Mouse (Mus musculus) midbrain, embryonic 16.5 days (tissue): Measurements from ENCODE around the gene Ibsp. TPM values are rescaled to one million over a fixed set of nuclear protein-coding genes. Genes with fewer than 3 reads are reported as not detected.

Experiments used
- ATAC-seq: fragments of 200-750 bp; cut with Nextera tagmentation; 2 replicates; pipeline ENCODE4 v1.8.0; 2017; ENCODE audit warnings: moderate TSS enrichment
- H3K27ac ChIP-seq: fragments of 300-500 bp; sonication (generic); 2 replicates; pipeline ENCODE4 v1.5.1; 2014; ENCODE audit warnings: mild to moderate bottlenecking, low read length, mixed read lengths
- H3K27me3 ChIP-seq: fragments of 300-500 bp; sonication (generic); 2 replicates; pipeline ENCODE4 v1.6.1; 2014; ENCODE audit warnings: low read depth, low read length, mixed read lengths; ENCODE audit not compliant: control insufficient read depth, insufficient read depth
- H3K36me3 ChIP-seq: fragments of 300-500 bp; sonication (generic); 2 replicates; pipeline ENCODE4 v1.6.1; 2014; ENCODE audit warnings: mild to moderate bottlenecking, low read length, moderate library complexity, mixed read lengths; ENCODE audit not compliant: control insufficient read depth, insufficient read depth
- H3K4me1 ChIP-seq: fragments of 300-500 bp; sonication (generic); 2 replicates; pipeline ENCODE4 v1.6.1; 2014; ENCODE audit warnings: mild to moderate bottlenecking, low read length, mixed read lengths; ENCODE audit not compliant: control insufficient read depth, insufficient read depth
- H3K4me2 ChIP-seq: fragments of 300-500 bp; sonication (generic); 2 replicates; pipeline ENCODE4 v1.6.1; 2014; ENCODE audit warnings: mild to moderate bottlenecking, low read length, mixed read lengths
- H3K4me3 ChIP-seq: fragments of 300-500 bp; sonication (generic); 2 replicates; pipeline ENCODE4 v1.5.1; 2014; ENCODE audit warnings: low read depth, mild to moderate bottlenecking, low read length, moderate library complexity, mixed read lengths
- H3K9ac ChIP-seq: fragments of 300-500 bp; sonication (generic); 2 replicates; pipeline ENCODE4 v1.6.1; 2014; ENCODE audit warnings: low read depth, low read length, mixed read lengths
- H3K9me3 ChIP-seq: fragments of 300-500 bp; sonication (generic); replicated peaks from 2 replicates; pipeline ENCODE4 v1.6.1; 2014; ENCODE audit warnings: mild to moderate bottlenecking, low read length, mixed read lengths; ENCODE audit not compliant: control insufficient read depth, poor library complexity, severe bottlenecking
- WGBS: fragments of 180-500 bp; shearing (Covaris S2); extraction: QIAGEN DNeasy Blood & Tissue Kit; methylation state at CpG from one replicate; pipeline ENCODE4 v1.1.7; 2014; 5-methylcytosine and 5-hydroxymethylcytosine counted together
- polyA plus RNA-seq: library from polyadenylated mRNA; unstranded; fragments of >200 nt; fragmentation: Nextera tagmentation; extraction: Ambion mirVana; gene quantifications from 2 replicates; pipeline ENCODE4 v1.2.1, GENCODE M21; 2015

The Ibsp gene
- polyA plus RNA-seq, 1 experiment from 2014 or later: 9.2 TPM

DNA sequence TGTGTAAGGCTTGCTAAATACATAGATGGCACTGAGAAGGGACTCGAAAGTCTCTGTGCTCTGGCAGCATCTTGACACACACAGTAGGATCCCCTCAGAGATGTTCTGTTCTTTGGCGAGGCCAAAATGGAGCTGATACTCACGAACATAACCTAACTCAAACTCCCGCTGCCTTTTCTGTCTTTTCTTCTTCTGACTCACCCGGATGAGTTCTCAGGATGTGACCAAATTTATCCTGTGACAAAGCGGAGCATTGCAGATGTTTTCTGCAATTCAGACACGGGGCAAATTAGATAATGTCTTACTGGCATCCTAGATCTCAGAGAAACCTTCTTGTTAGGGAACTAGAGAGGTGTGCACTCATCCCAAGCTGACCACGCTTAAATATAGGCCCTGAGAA, 28.4 kb downstream of the Ibsp start:
- 82% methylated on average over 8 of the region's 8 CpGs for WGBS
- Histone ChIP-seq H3K4me3 (no peak overlapping the region), H3K9me3 (no peaks in the 10 kb centered on the region), H3K9ac (no peak overlapping the region), H3K4me2 (no peak overlapping the region), H3K27ac (no peak overlapping the region), H3K36me3 (no peaks in the 10 kb centered on the region), H3K27me3 (no peaks in the 10 kb centered on the region), H3K4me1 (no peaks in the 10 kb centered on the region)
- no peak for ATAC-seq

DNA sequence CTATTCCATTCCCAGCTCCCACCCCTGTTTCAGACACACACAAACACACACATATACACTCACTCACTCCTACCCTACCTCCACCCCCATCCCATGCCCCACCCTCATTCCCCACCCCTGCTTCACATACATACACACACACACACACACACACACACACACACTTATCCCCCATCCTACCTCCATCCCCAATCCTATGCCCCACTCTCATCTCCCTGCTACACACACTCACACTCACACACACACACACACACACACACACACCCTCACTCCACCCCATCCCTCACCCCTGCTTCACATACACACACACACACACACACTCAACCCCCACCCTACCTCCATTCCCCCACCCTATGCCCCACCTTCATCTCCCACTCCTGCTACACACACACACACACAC, 28.9 kb downstream of the Ibsp start:
- H3K4me3 ChIP-seq: no peak overlapping the region
- ATAC-seq: no peak
- H3K27me3 ChIP-seq: no peaks in the 10 kb centered on the region
- no peaks in the 10 kb centered on the region for H3K36me3 ChIP-seq
- no peak overlapping the region for H3K4me2 ChIP-seq
- no peaks in the 10 kb centered on the region for H3K9me3 ChIP-seq
- no peaks in the 10 kb centered on the region for H3K4me1 ChIP-seq
- H3K9ac ChIP-seq: no peak overlapping the region
- H3K27ac ChIP-seq: no peak overlapping the region

DNA sequence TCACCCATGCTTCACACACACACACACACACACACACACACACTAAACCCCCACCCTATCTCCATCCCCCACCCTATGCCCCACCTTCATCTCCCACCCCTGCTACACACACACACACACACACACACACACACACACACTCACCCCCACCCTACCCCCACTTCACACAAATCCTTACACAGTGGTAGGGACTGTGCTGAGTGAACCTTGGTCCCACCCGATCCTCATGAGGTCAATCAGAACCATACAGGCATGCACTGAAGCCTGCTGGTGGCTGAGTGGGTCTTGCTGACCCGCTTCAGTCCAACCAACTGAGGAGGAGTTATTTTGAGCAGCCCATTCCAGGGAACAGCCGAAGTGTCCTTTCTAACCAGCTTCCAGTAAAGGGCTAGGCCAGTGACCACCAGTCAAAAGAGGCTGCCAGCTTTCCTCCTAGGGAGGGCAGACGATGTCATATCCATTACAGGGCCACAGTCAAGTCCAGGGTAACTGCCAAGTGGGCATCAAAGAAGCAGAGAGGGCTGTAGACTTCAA, 29.4 kb downstream of the Ibsp start:
- H3K27ac ChIP-seq: no peak overlapping the region
- H3K4me3 ChIP-seq: no peak overlapping the region
- H3K4me1 ChIP-seq: no peaks in the 10 kb centered on the region; the same call in 1 of the 2 replicates
- 0 out of 2 replicates have a peak, but pooled peaks have one; percentile 62 for ATAC-seq
- 76% methylated on average over 4 of the region's 4 CpGs for WGBS
- H3K9me3 ChIP-seq: no peaks in the 10 kb centered on the region
- H3K4me2 ChIP-seq: no peak overlapping the region
- H3K36me3 ChIP-seq: no peaks in the 10 kb centered on the region
- H3K9ac ChIP-seq: no peak overlapping the region
- no peaks in the 10 kb centered on the region for H3K27me3 ChIP-seq

GRCm38 (mm10) chr5:104329381-104329780, 30.4 kb downstream of the Ibsp start:
- no peak for ATAC-seq
- H3K36me3 ChIP-seq: no peaks in the 10 kb centered on the region

GRCm38 (mm10) chr5:104330088-104330487, 31.1 kb downstream of the Ibsp start:
- Histone ChIP-seq H3K9me3 (no peaks in the 10 kb centered on the region), H3K9ac (no peak overlapping the region), H3K4me3 (no peak overlapping the region), H3K4me1 (no peaks in the 10 kb centered on the region; the same call in 1 of the 2 replicates), H3K27ac (no peak overlapping the region), H3K27me3 (no peaks in the 10 kb centered on the region), H3K36me3 (no peaks in the 10 kb centered on the region), H3K4me2 (no peak overlapping the region)
- peak; percentile 19; the same call in 1 of the 2 replicates for ATAC-seq
- 48% methylated on average over 5 of the region's 5 CpGs for WGBS

More at GRCm38 (mm10) chr5:104329381-104329780, 30.4 kb downstream of the Ibsp start:
- Histone ChIP-seq H3K4me3 (no peak overlapping the region), H3K4me2 (no peak overlapping the region), H3K27ac (no peak overlapping the region), H3K9ac (no peak overlapping the region), H3K4me1 (no peaks in the 10 kb centered on the region; the same call in 1 of the 2 replicates), H3K9me3 (no peaks in the 10 kb centered on the region), H3K27me3 (no peaks in the 10 kb centered on the region)
- WGBS: 79% methylated on average over 5 of the region's 5 CpGs

DNA sequence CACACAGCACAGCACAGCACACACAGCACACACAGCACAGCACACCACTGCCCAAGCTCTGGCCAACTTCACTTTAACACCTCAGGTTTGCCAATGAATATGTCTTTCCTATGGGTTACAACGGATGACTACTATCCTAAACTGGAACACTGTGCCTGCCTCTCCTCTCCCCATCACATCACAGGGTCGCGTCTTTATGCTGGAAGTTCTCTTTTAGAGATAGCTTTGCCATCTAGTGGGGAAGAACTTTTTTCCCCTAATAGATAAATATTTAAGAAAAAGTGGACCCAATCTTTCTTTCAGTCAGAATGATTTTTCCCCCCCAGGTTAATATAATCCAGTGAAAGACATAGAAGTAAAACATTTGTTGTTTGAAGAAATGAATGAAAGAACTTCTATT, 33.3 kb downstream of the Ibsp start:
- Histone ChIP-seq H3K9ac (no peak overlapping the region), H3K9me3 (no peaks in the 10 kb centered on the region), H3K4me3 (no peak overlapping the region), H3K27me3 (no peaks in the 10 kb centered on the region), H3K36me3 (no peaks in the 10 kb centered on the region), H3K4me1 (no peaks in the 10 kb centered on the region; the same call in 1 of the 2 replicates), H3K27ac (no peak overlapping the region), H3K4me2 (no peak overlapping the region)
- no peak for ATAC-seq
- 74% methylated on average over 3 of the region's 3 CpGs for WGBS

DNA sequence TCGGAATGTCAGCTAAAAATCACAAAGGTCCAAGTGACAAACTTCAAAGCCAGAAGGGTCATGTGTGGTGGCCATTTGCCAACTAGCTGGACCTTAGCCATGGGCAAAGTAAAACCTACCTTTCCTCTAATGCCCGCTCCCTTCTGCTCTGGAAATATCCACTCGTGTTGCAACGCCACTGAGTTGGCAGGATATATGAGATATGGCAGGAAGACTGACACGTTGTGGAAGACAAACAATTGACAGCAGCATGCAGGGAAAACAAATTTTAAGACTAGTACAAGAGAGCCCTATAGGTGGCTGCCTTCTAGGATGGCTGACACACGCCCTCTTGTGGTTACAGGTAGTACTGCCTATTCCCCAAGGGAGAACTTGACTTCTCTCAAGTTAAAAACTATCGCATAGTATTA, 34.3 kb downstream of the Ibsp start:
- no peak overlapping the region for H3K27ac ChIP-seq

GRCm38 (mm10) chr5:104333643-104334042, 34.7 kb downstream of the Ibsp start:
- no peak overlapping the region for H3K27ac ChIP-seq
- H3K9me3 ChIP-seq: no peaks in the 10 kb centered on the region
- ATAC-seq: no peak
- no peak overlapping the region for H3K4me2 ChIP-seq
- no peaks in the 10 kb centered on the region for H3K27me3 ChIP-seq
- H3K4me3 ChIP-seq: no peak overlapping the region
- H3K36me3 ChIP-seq: no peaks in the 10 kb centered on the region
- H3K4me1 ChIP-seq: no peaks in the 10 kb centered on the region; the same call in 1 of the 2 replicates
- 75% methylated on average over 6 of the region's 6 CpGs for WGBS
- H3K9ac ChIP-seq: no peak overlapping the region

More for the DNA sequence above, 34.3 kb downstream of the Ibsp start:
- Histone ChIP-seq H3K9me3 (no peaks in the 10 kb centered on the region), H3K9ac (no peak overlapping the region), H3K36me3 (no peaks in the 10 kb centered on the region), H3K4me3 (no peak overlapping the region), H3K4me2 (no peak overlapping the region), H3K4me1 (no peaks in the 10 kb centered on the region; the same call in 1 of the 2 replicates), H3K27me3 (no peaks in the 10 kb centered on the region)
- peak; percentile 76 for ATAC-seq
- WGBS: 39% methylated on average over 7 of the region's 7 CpGs

DNA sequence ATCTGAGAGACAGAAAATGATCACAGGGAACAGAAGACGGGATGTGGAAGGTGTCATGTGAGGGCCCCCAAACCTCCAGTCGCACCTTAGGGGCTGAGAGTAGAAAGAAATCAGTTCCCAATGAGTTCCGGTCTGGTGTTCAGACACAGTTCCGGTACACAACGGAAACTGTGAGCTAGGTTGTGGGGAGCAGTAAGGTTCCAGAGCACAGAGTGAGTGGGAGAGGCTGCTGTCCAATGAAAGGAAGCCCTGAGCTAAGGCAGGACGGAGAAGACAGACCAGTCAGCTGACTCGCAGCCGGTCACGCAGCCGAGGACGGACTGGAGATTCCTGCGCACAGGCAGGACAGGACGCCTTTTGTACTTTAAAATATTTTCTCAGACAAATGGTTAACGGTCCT, 35.5 kb downstream of the Ibsp start:
- Histone ChIP-seq H3K36me3 (no peaks in the 10 kb centered on the region), H3K4me1 (no peaks in the 10 kb centered on the region; the same call in 1 of the 2 replicates), H3K4me2 (no peak overlapping the region), H3K4me3 (no peak overlapping the region), H3K27ac (no peak overlapping the region), H3K9me3 (no peaks in the 10 kb centered on the region), H3K27me3 (no peaks in the 10 kb centered on the region), H3K9ac (no peak overlapping the region)
- WGBS: 88% methylated on average over 14 of the region's 14 CpGs
- ATAC-seq: no peak
